Mouse (Mus musculus) regulatory T cell (primary cell): ENCODE measurements around the gene Acat2.
"Not testable (repeated sequence)": the region's sequence is repeated elsewhere in the genome, so short reads cannot be mapped to it uniquely, and the experiment has no call there.

Experiments used
- in situ Hi-C: fragments of 300-600 bp; cut with MboI, MseI; formaldehyde crosslinking; loops from one replicate; pipeline ENCODE4 v1.15.1; 2025; ENCODE audit warnings: high pct_unique_total_duplicates

Acat2 gene

GRCm38 (mm10) chr17:12960331-12960873 is at the start of gene Acat2:
TSS of gene Acat2 (minus strand) at chr17:12960747.
- in situ Hi-C loops: loop anchor here (5.0 kb wide), 1 partner anchor 38 kb away; no protein-coding TSS in a partner anchor

- in situ Hi-C loops: no loop called here
These were observed 49.3 kb upstream of the Acat2 start for GRCm38 (mm10) chr17:13009887-13010286.

- in situ Hi-C loops: no loop called here
These were observed 48.0 kb upstream of the Acat2 start for GRCm38 (mm10) chr17:13008528-13008927.

- in situ Hi-C loops: no loop called here
These were observed 47.3 kb upstream of the Acat2 start for GRCm38 (mm10) chr17:13007730-13008425.

GRCm38 (mm10) chr17:13006984-13007383 is 46.4 kb upstream of the Acat2 start:
- in situ Hi-C loops: no loop called here

- in situ Hi-C loops: not testable (repeated sequence)
These were observed 46.0 kb upstream of the Acat2 start, which contains the start of gene Sod2 for GRCm38 (mm10) chr17:13006546-13006945. TSS of gene Sod2 (plus strand) at chr17:13006846.

- in situ Hi-C loops: not testable (repeated sequence)
These were observed 43.9 kb upstream of the Acat2 start for GRCm38 (mm10) chr17:13004436-13004835.

GRCm38 (mm10) chr17:13002243-13002642 is 41.7 kb upstream of the Acat2 start:
- in situ Hi-C loops: not testable (repeated sequence)

GRCm38 (mm10) chr17:12999069-12999468 is 38.5 kb upstream of the Acat2 start:
- in situ Hi-C loops: no loop called here

GRCm38 (mm10) chr17:12997890-12998289 is 37.3 kb upstream of the Acat2 start:
- in situ Hi-C loops: no loop called here

GRCm38 (mm10) chr17:12996345-12996744 is 35.8 kb upstream of the Acat2 start:
- in situ Hi-C loops: no loop called here

- in situ Hi-C loops: no loop called here
These were observed 33.5 kb upstream of the Acat2 start, which contains the start of gene Wtap for GRCm38 (mm10) chr17:12994069-12994468. TSS of gene Wtap (minus strand) at chr17:12994169.

- in situ Hi-C loops: no loop called here
These were observed 32.0 kb upstream of the Acat2 start for GRCm38 (mm10) chr17:12992470-12992991.

GRCm38 (mm10) chr17:12991635-12992358 is 31.2 kb upstream of the Acat2 start:
- in situ Hi-C loops: no loop called here

- in situ Hi-C loops: no loop called here
These were observed 30.7 kb upstream of the Acat2 start for GRCm38 (mm10) chr17:12991194-12991634.

GRCm38 (mm10) chr17:12990567-12991145 is 30.1 kb upstream of the Acat2 start:
- in situ Hi-C loops: no loop called here

GRCm38 (mm10) chr17:12988096-12988495 is 27.5 kb upstream of the Acat2 start:
- in situ Hi-C loops: not testable (repeated sequence)

- in situ Hi-C loops: no loop called here
These were observed 23.4 kb upstream of the Acat2 start for GRCm38 (mm10) chr17:12983988-12984387.

GRCm38 (mm10) chr17:12978546-12978945 is 18.0 kb upstream of the Acat2 start:
- in situ Hi-C loops: no loop called here

- in situ Hi-C loops: no loop called here
These were observed 13.3 kb upstream of the Acat2 start for GRCm38 (mm10) chr17:12973851-12974250.

- in situ Hi-C loops: no loop called here
These were observed 6.6 kb upstream of the Acat2 start for GRCm38 (mm10) chr17:12967173-12967572.

- in situ Hi-C loops: loop anchor here (5.0 kb wide), 1 partner anchor 41 kb away; no protein-coding TSS in a partner anchor
These were observed 2.9 kb upstream of the Acat2 start for GRCm38 (mm10) chr17:12963476-12963875.
